Mouse (Mus musculus) cerebellum, adult 2 months (tissue): ENCODE data around the gene Dab2. TPM values are rescaled to one million over a fixed set of nuclear protein-coding genes. Genes with fewer than 3 reads are reported as not detected.

Source experiments
- DNase-seq, 2 experiments: peaks; one replicate each; pipeline ENCODE4 v3.0.0; 2021
- H3K27ac ChIP-seq: fragments of 200-500 bp; 2 replicates; pipeline ENCODE4 v1.5.1; 2012; ENCODE audit warnings: low read length, control low read depth, inconsistent platforms; ENCODE audit not compliant: insufficient read depth
- H3K27me3 ChIP-seq: fragments of 200-500 bp; 2 replicates; pipeline ENCODE4 v1.6.1; 2012; ENCODE audit warnings: inconsistent platforms, mild to moderate bottlenecking, low read length, moderate library complexity; ENCODE audit not compliant: control insufficient read depth, insufficient read depth
- H3K4me1 ChIP-seq: fragments of 200-500 bp; 2 replicates; pipeline ENCODE4 v1.6.1; 2011; ENCODE audit warnings: low read length; ENCODE audit not compliant: control insufficient read depth, insufficient read depth
- H3K4me3 ChIP-seq: fragments of 200-500 bp; replicated peaks from 2 replicates; pipeline ENCODE3; 2011; ENCODE audit warnings: mild to moderate bottlenecking, low read depth, low read length, control low read depth; ENCODE audit not compliant: insufficient read depth
- CTCF ChIP-seq: fragments of 200-500 bp; IDR thresholded peaks from 2 replicates; pipeline ENCODE4 v1.5.1; 2011; ENCODE audit warnings: low read depth, mild to moderate bottlenecking, control low read depth, low read length, moderate library complexity, borderline replicate concordance; ENCODE audit not compliant: insufficient read depth
- POLR2A ChIP-seq: fragments of 200-500 bp; IDR thresholded peaks from 2 replicates; pipeline ENCODE4 v1.6.1; 2011; ENCODE audit warnings: low read length, control low read depth, borderline replicate concordance; ENCODE audit not compliant: insufficient read depth
- WGBS: fragments of 180-500 bp; shearing (Covaris S2); methylation state at CpG from one replicate; pipeline ENCODE4 v1.1.7; 2018; 5-methylcytosine and 5-hydroxymethylcytosine counted together
- polyA plus RNA-seq: library from polyadenylated mRNA; depleted of rRNA; stranded (reverse); fragments of >200 nt; gene quantifications from 2 replicates; pipeline ENCODE4 v1.2.3, GENCODE M21; 2012; rRNA removed

Dab2 gene
- polyA plus RNA-seq, 1 experiment: 8.2 TPM

- no peak overlapping the region for H3K27ac ChIP-seq
- H3K4me3 ChIP-seq: no peak overlapping the region
- TF ChIP-seq POLR2A (no peak), CTCF (no peak)
- no peaks in the 10 kb centered on the region for H3K4me1 ChIP-seq
- no peak for DNase-seq
- 80% methylated on average over 3 of the region's 3 CpGs for WGBS
- no peaks in the 10 kb centered on the region for H3K27me3 ChIP-seq
Measured at GRCm38 (mm10) chr15:6483561-6483960, 184.0 kb downstream of the Dab2 start.

Other genes with a start within 250 kb of the Dab2 start
- gene C9, start 145.5 kb downstream of the Dab2 start, polyA plus RNA-seq: not detected in 2 replicates
- gene Fyb, start 223.1 kb downstream of the Dab2 start, polyA plus RNA-seq: 1.6 and 2.3 TPM in 2 replicates